Mouse (Mus musculus): ENCODE data around the gene Rab17.
A peak's percentile ranks its signal among the peaks of the same experiment; 100 is the strongest.

Rab17 gene

GRCm38 (mm10) chr1:90968649-90969048 lies 812 bp downstream of the Rab17 start:
- H3K27me3 ChIP-seq (ENCODE audit: control insufficient read depth, insufficient read depth, low read length, poor library complexity, severe bottlenecking) = no peaks in the 10 kb centered on the region
- no peaks in the 10 kb centered on the region for H3K36me3 ChIP-seq (ENCODE audit: control insufficient read depth, insufficient read depth, low read length, poor library complexity, severe bottlenecking)
- DNase-seq (ENCODE audit: low read depth, low spot score) = no peak

- no peak for DNase-seq (ENCODE audit: low read depth, low spot score)
- Histone ChIP-seq H3K27me3 (ENCODE audit: control insufficient read depth, insufficient read depth, low read length, poor library complexity, severe bottlenecking) (no peaks in the 10 kb centered on the region), H3K36me3 (ENCODE audit: control insufficient read depth, insufficient read depth, low read length, poor library complexity, severe bottlenecking) (no peaks in the 10 kb centered on the region)
These were observed 1.9 kb downstream of the Rab17 start for GRCm38 (mm10) chr1:90967583-90967982.

- Histone ChIP-seq H3K27me3 (ENCODE audit: control insufficient read depth, insufficient read depth, low read length, poor library complexity, severe bottlenecking) (no peaks in the 10 kb centered on the region), H3K36me3 (ENCODE audit: control insufficient read depth, insufficient read depth, low read length, poor library complexity, severe bottlenecking) (no peaks in the 10 kb centered on the region)
- no peak for DNase-seq (ENCODE audit: low read depth, low spot score)
These were observed 6.5 kb downstream of the Rab17 start for GRCm38 (mm10) chr1:90962994-90963393.

- Histone ChIP-seq H3K27me3 (ENCODE audit: control insufficient read depth, insufficient read depth, low read length, poor library complexity, severe bottlenecking) (no peaks in the 10 kb centered on the region), H3K36me3 (ENCODE audit: control insufficient read depth, insufficient read depth, low read length, poor library complexity, severe bottlenecking) (no peaks in the 10 kb centered on the region)
- no peak for DNase-seq (ENCODE audit: low read depth, low spot score)
These were observed 6.9 kb downstream of the Rab17 start for GRCm38 (mm10) chr1:90962526-90962925.

GRCm38 (mm10) chr1:90956245-90957096 lies 13.0 kb downstream of the Rab17 start:
- Histone ChIP-seq H3K36me3 (ENCODE audit: control insufficient read depth, insufficient read depth, low read length, poor library complexity, severe bottlenecking) (no peaks in the 10 kb centered on the region), H3K27me3 (ENCODE audit: control insufficient read depth, insufficient read depth, low read length, poor library complexity, severe bottlenecking) (no peaks in the 10 kb centered on the region)
- peak; percentile 59 for DNase-seq (ENCODE audit: low read depth, low spot score)

GRCm38 (mm10) chr1:90953688-90954087 lies 15.8 kb downstream of the Rab17 start:
- DNase-seq (ENCODE audit: low read depth, low spot score) = no peak
- H3K36me3 ChIP-seq (ENCODE audit: control insufficient read depth, insufficient read depth, low read length, poor library complexity, severe bottlenecking) = no peaks in the 10 kb centered on the region
- no peaks in the 10 kb centered on the region; the same call in 1 of the 2 replicates for H3K27me3 ChIP-seq (ENCODE audit: control insufficient read depth, insufficient read depth, low read length, poor library complexity, severe bottlenecking)

- no peaks in the 10 kb centered on the region; the same call in 1 of the 2 replicates for H3K27me3 ChIP-seq (ENCODE audit: control insufficient read depth, insufficient read depth, low read length, poor library complexity, severe bottlenecking)
- no peak for DNase-seq (ENCODE audit: low read depth, low spot score)
- no peaks in the 10 kb centered on the region for H3K36me3 ChIP-seq (ENCODE audit: control insufficient read depth, insufficient read depth, low read length, poor library complexity, severe bottlenecking)
These were observed 16.7 kb downstream of the Rab17 start, which contains the start of gene Prlh for GRCm38 (mm10) chr1:90952808-90953207. Prlh (plus strand) TSS chr1:90953108.

- Histone ChIP-seq H3K36me3 (ENCODE audit: control insufficient read depth, insufficient read depth, low read length, poor library complexity, severe bottlenecking) (no peaks in the 10 kb centered on the region), H3K27me3 (ENCODE audit: control insufficient read depth, insufficient read depth, low read length, poor library complexity, severe bottlenecking) (no peaks in the 10 kb centered on the region; the same call in 1 of the 2 replicates)
- no peak for DNase-seq (ENCODE audit: low read depth, low spot score)
These were observed 17.8 kb downstream of the Rab17 start for GRCm38 (mm10) chr1:90951670-90952069.

- no peaks in the 10 kb centered on the region; the same call in 1 of the 2 replicates for H3K27me3 ChIP-seq (ENCODE audit: control insufficient read depth, insufficient read depth, low read length, poor library complexity, severe bottlenecking)
- no peak for DNase-seq (ENCODE audit: low read depth, low spot score)
- H3K36me3 ChIP-seq (ENCODE audit: control insufficient read depth, insufficient read depth, low read length, poor library complexity, severe bottlenecking) = no peaks in the 10 kb centered on the region
These were observed 20.2 kb downstream of the Rab17 start for GRCm38 (mm10) chr1:90949309-90949708.

GRCm38 (mm10) chr1:90947252-90947651 lies 22.2 kb downstream of the Rab17 start:
- Histone ChIP-seq H3K27me3 (ENCODE audit: control insufficient read depth, insufficient read depth, low read length, poor library complexity, severe bottlenecking) (no peaks in the 10 kb centered on the region; the same call in 1 of the 2 replicates), H3K36me3 (ENCODE audit: control insufficient read depth, insufficient read depth, low read length, poor library complexity, severe bottlenecking) (no peaks in the 10 kb centered on the region)
- no peak for DNase-seq (ENCODE audit: low read depth, low spot score)

GRCm38 (mm10) chr1:90945171-90945570 lies 24.3 kb downstream of the Rab17 start:
- Histone ChIP-seq H3K27me3 (ENCODE audit: control insufficient read depth, insufficient read depth, low read length, poor library complexity, severe bottlenecking) (no peaks in the 10 kb centered on the region; the same call in 1 of the 2 replicates), H3K36me3 (ENCODE audit: control insufficient read depth, insufficient read depth, low read length, poor library complexity, severe bottlenecking) (no peaks in the 10 kb centered on the region)
- DNase-seq (ENCODE audit: low read depth, low spot score) = peak; percentile 2

- DNase-seq (ENCODE audit: low read depth, low spot score) = no peak
- Histone ChIP-seq H3K36me3 (ENCODE audit: control insufficient read depth, insufficient read depth, low read length, poor library complexity, severe bottlenecking) (no peaks in the 10 kb centered on the region), H3K27me3 (ENCODE audit: control insufficient read depth, insufficient read depth, low read length, poor library complexity, severe bottlenecking) (no peaks in the 10 kb centered on the region)
These were observed 29.5 kb downstream of the Rab17 start for GRCm38 (mm10) chr1:90939980-90940379.

- no peaks in the 10 kb centered on the region for H3K27me3 ChIP-seq (ENCODE audit: control insufficient read depth, insufficient read depth, low read length, poor library complexity, severe bottlenecking)
- no peaks in the 10 kb centered on the region for H3K36me3 ChIP-seq (ENCODE audit: control insufficient read depth, insufficient read depth, low read length, poor library complexity, severe bottlenecking)
These were observed 32.5 kb downstream of the Rab17 start for GRCm38 (mm10) chr1:90936990-90937389.

GRCm38 (mm10) chr1:90933001-90933400 lies 36.5 kb downstream of the Rab17 start:
- H3K27me3 ChIP-seq (ENCODE audit: control insufficient read depth, insufficient read depth, low read length, poor library complexity, severe bottlenecking) = no peaks in the 10 kb centered on the region
- no peak for DNase-seq (ENCODE audit: low read depth, low spot score)
- H3K36me3 ChIP-seq (ENCODE audit: control insufficient read depth, insufficient read depth, low read length, poor library complexity, severe bottlenecking) = no peaks in the 10 kb centered on the region

More at GRCm38 (mm10) chr1:90936990-90937389, 32.5 kb downstream of the Rab17 start:
- no peak for DNase-seq (ENCODE audit: low read depth, low spot score)

GRCm38 (mm10) chr1:90928575-90928934 lies 40.9 kb downstream of the Rab17 start:
- no peaks in the 10 kb centered on the region for H3K36me3 ChIP-seq (ENCODE audit: control insufficient read depth, insufficient read depth, low read length, poor library complexity, severe bottlenecking)
- DNase-seq (ENCODE audit: low read depth, low spot score) = peak; percentile 56
- H3K27me3 ChIP-seq (ENCODE audit: control insufficient read depth, insufficient read depth, low read length, poor library complexity, severe bottlenecking) = no peaks in the 10 kb centered on the region
